Comparison of ENCODE assay signal across 13 mouse cellular contexts in genomic region chr5:37457831-37458230, GRCm38 (mm10).
"Had no signal": no experiment of that assay in that cellular context is flagged by ENCODE, and none has a peak within 500 bp of the region (broad histone marks: within the 10 kb centered on the region; RNA-seq: fewer than 3 reads in every experiment).

No protein-coding gene starts in this region.

- H3K27ac ChIP-seq: kidney, embryonic 15.5 days; limb, embryonic 10.5 days; midbrain, embryonic 10.5 days; midbrain, embryonic 15.5 days; neural tube, embryonic 13.5 days had no signal

- H3K36me3 ChIP-seq: kidney, embryonic 15.5 days; limb, embryonic 10.5 days; midbrain, embryonic 10.5 days; midbrain, embryonic 15.5 days had no signal

- DNase-seq: kidney, adult 2 months; kidney, postnatal 14 days; lung, adult 2 months; lung, postnatal 4 days; retina, postnatal 1 day; right cerebral cortex, postnatal 4 days; thymus, postnatal 4 days had no signal

- H3K4me2 ChIP-seq: kidney, embryonic 15.5 days; midbrain, embryonic 15.5 days; neural tube, embryonic 13.5 days had no signal

- H3K4me1 ChIP-seq: kidney, embryonic 15.5 days; limb, embryonic 10.5 days; midbrain, embryonic 10.5 days; midbrain, embryonic 15.5 days; neural tube, embryonic 13.5 days had no signal

- H3K9ac ChIP-seq: kidney, embryonic 15.5 days; midbrain, embryonic 15.5 days; neural tube, embryonic 13.5 days had no signal

- H3K27me3 ChIP-seq: kidney, embryonic 15.5 days; midbrain, embryonic 15.5 days; neural tube, embryonic 13.5 days had no signal

- ATAC-seq: lung, postnatal 0 days; midbrain, embryonic 15.5 days had no signal

- H3K4me3 ChIP-seq: kidney, embryonic 15.5 days; limb, embryonic 10.5 days; midbrain, embryonic 10.5 days; midbrain, embryonic 15.5 days; neural tube, embryonic 13.5 days had no signal

- H3K9me3 ChIP-seq: kidney, embryonic 15.5 days; limb, embryonic 10.5 days; midbrain, embryonic 10.5 days; midbrain, embryonic 15.5 days; neural tube, embryonic 13.5 days had no signal
